Mouse (Mus musculus) embryonic fibroblast, embryonic 13.5 days (primary cell): ENCODE measurements around the gene Gdpgp1. TPM values are rescaled to one million over a fixed set of nuclear protein-coding genes. Genes with fewer than 3 reads are reported as not detected.

Experiments
- H3K27ac ChIP-seq: 2 replicates; pipeline ENCODE4 v1.5.1; 2012; ENCODE audit warnings: low read length, control low read depth, inconsistent platforms; ENCODE audit not compliant: insufficient read depth
- H3K4me1 ChIP-seq: 2 replicates; pipeline ENCODE4 v1.6.1; 2011; ENCODE audit warnings: low read length; ENCODE audit not compliant: control insufficient read depth, insufficient read depth
- H3K4me3 ChIP-seq: 2 replicates; pipeline ENCODE4 v1.5.1; 2011; ENCODE audit warnings: mild to moderate bottlenecking, control low read depth, low read length; ENCODE audit not compliant: insufficient read depth
- CTCF ChIP-seq: IDR thresholded peaks from 2 replicates; pipeline ENCODE4 v1.5.1; 2011; ENCODE audit warnings: mild to moderate bottlenecking, control low read depth, low read length, moderate library complexity, borderline replicate concordance; ENCODE audit not compliant: insufficient read depth
- POLR2A ChIP-seq: IDR thresholded peaks from 2 replicates; pipeline ENCODE4 v1.6.1; 2011; ENCODE audit warnings: low read depth, mild to moderate bottlenecking, control low read depth, low read length, moderate library complexity
- polyA plus RNA-seq: library from polyadenylated mRNA; stranded (reverse); fragments of >200 nt; gene quantifications from 2 replicates; pipeline ENCODE4 v1.2.4, GENCODE M21; 2011; ENCODE audit warnings: low read depth; ENCODE audit not compliant: missing spikeins, insufficient read length

Gene Gdpgp1
- polyA plus RNA-seq, 1 experiment = 1.8 TPM

DNA sequence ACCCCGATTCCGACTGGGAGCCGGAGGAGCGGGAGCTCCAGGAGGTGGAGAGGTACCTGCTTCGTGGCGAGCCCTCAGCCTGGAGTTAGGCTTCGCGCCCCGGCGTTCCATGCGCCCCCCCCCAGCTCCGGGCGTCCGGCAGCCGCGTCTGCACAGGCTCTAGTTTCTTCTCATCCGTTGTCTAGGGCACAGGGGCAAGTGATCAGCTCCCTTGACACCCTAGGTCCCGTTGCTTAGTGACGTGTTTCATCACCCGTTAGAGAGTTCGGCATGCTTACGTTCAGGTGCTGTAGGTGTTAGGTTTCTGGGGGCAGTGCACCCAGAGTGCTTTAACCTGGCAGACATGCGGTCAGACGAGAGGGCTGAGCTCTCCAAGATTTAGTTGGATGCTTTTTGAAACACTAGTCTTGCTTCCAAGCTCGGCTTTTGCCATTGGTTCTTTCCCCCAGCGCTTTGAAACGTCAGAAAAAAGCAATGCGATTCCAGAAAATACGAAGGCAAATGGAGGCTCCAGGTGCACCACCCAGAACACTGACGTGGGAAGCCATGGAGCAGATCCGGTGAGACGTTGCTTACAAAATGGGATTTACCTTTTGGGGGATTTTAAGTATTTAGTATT, 28.8 kb downstream of the Gdpgp1 start:
- Histone ChIP-seq H3K4me1 (no peaks in the 10 kb centered on the region; the same call in 1 of the 2 replicates), H3K27ac (0 out of 2 replicates have a peak overlapping the region, but pooled peaks have one; percentile 9)
- TF ChIP-seq CTCF = no peak
- TF ChIP-seq POLR2A = peak; percentile 34; the same call in 1 of the 2 replicates

DNA sequence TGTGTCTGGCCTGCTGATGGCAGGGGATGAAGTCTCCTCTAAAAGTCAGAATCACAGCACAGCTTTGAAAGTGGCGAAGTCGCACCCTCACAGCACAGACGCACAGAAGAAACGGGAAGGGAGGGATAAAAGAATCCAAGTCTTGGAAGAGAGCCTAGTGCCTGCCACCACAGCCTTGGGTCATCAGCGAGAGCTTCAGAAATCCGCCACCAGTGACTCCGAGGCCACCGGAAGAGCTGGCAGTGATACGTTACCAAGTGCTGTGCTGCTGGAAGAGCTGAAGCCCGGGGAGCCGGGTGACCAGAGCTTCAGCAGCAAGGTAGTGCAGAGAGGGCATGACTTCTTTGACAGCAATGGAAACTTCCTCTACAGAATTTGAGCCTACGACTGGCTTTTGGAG, 31.9 kb downstream of the Gdpgp1 start:
- no peak overlapping the region for H3K27ac ChIP-seq
- no peak overlapping the region for H3K4me3 ChIP-seq
- H3K4me1 ChIP-seq = no peaks in the 10 kb centered on the region; the same call in 1 of the 2 replicates
- TF ChIP-seq CTCF (no peak), POLR2A (no peak)

More for the DNA sequence above, 28.8 kb downstream of the Gdpgp1 start:
- H3K4me3 ChIP-seq = peak overlapping the region; percentile 83

GRCm38 (mm10) chr7:80267764-80268163, 35.1 kb downstream of the Gdpgp1 start:
- H3K27ac ChIP-seq = no peak overlapping the region
- no peak overlapping the region for H3K4me3 ChIP-seq
- no peaks in the 10 kb centered on the region for H3K4me1 ChIP-seq
- no peak for TF ChIP-seq CTCF
- no peak for TF ChIP-seq POLR2A

DNA sequence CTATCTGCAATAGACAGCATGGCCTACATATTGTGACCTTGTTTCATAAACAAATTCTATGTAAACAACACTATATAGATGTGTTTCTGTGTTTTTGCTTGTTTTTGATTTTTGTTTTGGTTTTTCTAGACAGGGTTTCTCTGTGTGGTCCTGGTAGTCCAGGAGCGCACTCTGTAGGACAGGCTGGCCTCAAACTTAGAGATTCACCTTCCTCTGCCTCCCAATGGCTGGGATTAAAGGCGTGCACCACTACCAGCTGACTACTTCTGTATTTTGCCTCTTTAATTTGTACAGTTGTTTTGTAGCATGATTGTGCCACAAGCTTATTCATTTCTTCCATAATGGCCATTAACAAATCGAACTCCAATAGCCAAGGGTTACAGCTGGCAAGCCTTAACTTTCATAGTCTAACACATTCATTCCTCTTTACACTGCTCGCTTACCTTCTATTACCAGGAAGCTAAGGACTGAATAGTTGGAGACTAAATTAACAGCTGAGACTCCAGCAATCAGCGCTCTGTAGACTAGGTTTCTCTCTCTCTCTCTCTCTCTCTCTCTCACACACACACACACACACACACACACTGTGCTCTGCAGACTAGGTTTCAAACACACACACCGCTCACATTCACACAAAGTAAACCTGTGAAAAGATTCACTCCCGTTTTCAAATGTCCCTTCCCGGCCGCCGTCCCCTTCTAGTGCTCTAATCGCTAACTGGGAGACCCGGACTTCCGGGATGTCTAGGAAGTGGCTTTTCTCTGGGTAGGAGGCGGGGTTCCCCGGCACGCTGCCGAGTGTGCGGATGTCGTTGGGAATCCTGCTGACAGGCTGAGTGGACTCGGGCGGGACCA, 36.5 kb downstream of the Gdpgp1 start, which contains the start of gene Vps33b:
Gene Vps33b (plus strand): TSS at position 753 of the 854 bp plus-strand sequence.
- H3K27ac ChIP-seq = peak within 1 kb of the TSS; percentile 64
- TF ChIP-seq CTCF (no peak), POLR2A (peak; percentile 72)
- peak within 1 kb of the TSS; percentile 94 for H3K4me3 ChIP-seq
- no peaks in the 10 kb centered on the region for H3K4me1 ChIP-seq

- Histone ChIP-seq H3K4me3 (peak overlapping the region; percentile 94), H3K27ac (no peak overlapping the region), H3K4me1 (no peaks in the 10 kb centered on the region)
- TF ChIP-seq POLR2A (no peak), CTCF (no peak)
Measured at GRCm38 (mm10) chr7:80269751-80270255, 37.1 kb downstream of the Gdpgp1 start.

GRCm38 (mm10) chr7:80273456-80273855, 40.8 kb downstream of the Gdpgp1 start:
- TF ChIP-seq POLR2A (no peak), CTCF (no peak)
- Histone ChIP-seq H3K4me3 (no peak overlapping the region), H3K27ac (no peak overlapping the region), H3K4me1 (no peaks in the 10 kb centered on the region)

DNA sequence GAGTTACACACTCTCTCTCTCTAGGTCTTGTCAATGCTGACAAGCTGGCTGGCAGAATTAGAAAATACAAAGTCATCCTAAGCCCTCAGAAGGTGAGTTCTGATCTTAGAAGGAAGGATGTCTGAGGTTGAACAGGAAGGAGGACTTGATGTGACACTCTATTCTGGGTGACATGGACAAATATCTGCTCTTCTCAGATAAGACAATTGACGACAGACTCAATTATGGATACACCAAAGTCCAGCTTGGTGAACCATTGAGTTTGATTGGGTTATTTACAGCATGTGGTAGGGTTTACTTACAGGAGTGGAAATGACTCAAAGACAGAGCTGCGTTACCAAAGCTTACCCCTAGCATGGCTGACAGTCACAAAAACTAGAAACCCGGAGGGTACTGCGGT, 43.7 kb downstream of the Gdpgp1 start:
- no peaks in the 10 kb centered on the region for H3K4me1 ChIP-seq
- no peak overlapping the region for H3K4me3 ChIP-seq
- TF ChIP-seq POLR2A (no peak), CTCF (no peak)
- H3K27ac ChIP-seq = no peak overlapping the region

DNA sequence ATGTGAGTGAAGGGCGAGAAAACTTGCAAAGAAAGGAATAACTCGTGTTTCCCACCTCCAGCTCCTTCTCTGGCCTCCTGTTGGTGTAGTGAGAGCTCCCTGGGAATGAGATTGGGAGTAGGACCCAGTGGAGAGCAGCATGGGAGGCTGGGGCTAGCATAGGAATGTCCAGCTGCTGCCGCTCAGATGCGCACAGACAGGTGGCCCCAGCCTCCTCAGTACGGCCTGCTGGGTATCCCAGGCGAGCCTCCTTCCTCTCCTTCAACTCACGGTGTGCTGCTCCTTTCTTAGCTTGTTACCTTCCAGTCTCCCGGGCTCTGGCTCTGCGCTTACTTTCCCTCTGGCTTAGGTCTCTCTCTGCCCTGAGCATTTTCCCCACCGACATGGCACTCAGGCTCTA, 47.4 kb downstream of the Gdpgp1 start:
- no peak overlapping the region for H3K4me3 ChIP-seq
- H3K27ac ChIP-seq = no peak overlapping the region
- no peaks in the 10 kb centered on the region for H3K4me1 ChIP-seq
- TF ChIP-seq CTCF (no peak), POLR2A (no peak)

DNA sequence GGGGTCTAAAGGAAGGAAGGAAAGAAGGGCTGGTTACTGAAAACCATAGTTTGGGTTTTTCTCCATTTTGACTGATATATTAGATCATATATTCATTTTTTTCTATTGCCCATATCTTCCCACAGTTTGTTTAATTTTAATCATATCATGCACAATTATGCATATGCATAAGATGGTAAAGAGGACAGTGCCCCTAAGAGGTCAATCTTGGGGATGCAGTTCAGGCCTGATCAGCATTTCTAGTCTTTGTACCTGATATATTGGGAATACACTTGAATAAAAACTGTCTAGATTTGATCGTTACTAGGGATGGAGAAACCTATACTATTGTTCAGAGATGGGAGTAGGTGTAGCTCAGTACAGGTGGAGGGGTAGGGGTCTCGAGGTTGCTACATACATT, 48.3 kb downstream of the Gdpgp1 start:
- Histone ChIP-seq H3K4me1 (no peaks in the 10 kb centered on the region), H3K27ac (no peak overlapping the region), H3K4me3 (no peak overlapping the region)
- TF ChIP-seq POLR2A (no peak), CTCF (no peak)
